Mouse (Mus musculus): ENCODE results near the gene Otx1. TPM values are rescaled to one million over a fixed set of nuclear protein-coding genes. Genes with fewer than 3 reads are reported as not detected.

The Otx1 gene
- total RNA-seq (2014; rRNA removed) (not detected in 2 replicates), polyA plus RNA-seq (2012; rRNA removed) (not detected in 2 replicates)

GRCm38 (mm10) chr11:22002783-22003340 is at the start of gene Otx1:
Gene Otx1 (minus strand): TSS chr11:22002897.
- Histone ChIP-seq H3K27me3 (ENCODE audit: control insufficient read depth, insufficient read depth, low read length) (peaks cover 30% of the 10 kb centered on the region), H3K9ac (ENCODE audit: low read depth, low read length) (no peak within 1 kb of the TSS), H3K36me3 (ENCODE audit: control insufficient read depth, insufficient read depth, low read length) (peaks cover 3% of the 10 kb centered on the region; the same call in 1 of the 2 replicates), H3K79me2 (ENCODE audit: control insufficient read depth, insufficient read depth, low read length) (no peaks in the 10 kb centered on the region), H3K27ac (replicated peaks; ENCODE audit: insufficient read depth, low read depth, low read length) (no peak within 1 kb of the TSS), H3K4me1 (ENCODE audit: control insufficient read depth, insufficient read depth, low read length) (peaks cover 7% of the 10 kb centered on the region), H3K4me3 (ENCODE audit: insufficient read depth, low read depth, low read length) (peak within 1 kb of the TSS; percentile 46; the same call in 1 of the 2 replicates)
- 4% methylated on average over 34 of the region's 34 CpGs for WGBS
- TF ChIP-seq CTCF (IDR thresholded peaks at IDR 0.05; ENCODE audit: low read depth, low read length) (no peak), POLR2A (IDR thresholded peaks at IDR 0.05; ENCODE audit: extremely low read depth, insufficient read depth, low read length) (no peak)
- no peak for DNase-seq (ENCODE audit: extremely low read depth, low read depth, low spot score)

GRCm38 (mm10) chr11:22050864-22051263 is 48.2 kb upstream of the Otx1 start:
- TF ChIP-seq CTCF (IDR thresholded peaks at IDR 0.05; ENCODE audit: low read depth, low read length): no peak
- no peaks in the 10 kb centered on the region for H3K4me1 ChIP-seq (ENCODE audit: control insufficient read depth, insufficient read depth, low read length)
- 91% methylated on average over 7 of the region's 7 CpGs for WGBS
- no peaks in the 10 kb centered on the region for H3K79me2 ChIP-seq (ENCODE audit: control insufficient read depth, insufficient read depth, low read length)
- DNase-seq (ENCODE audit: extremely low read depth, low read depth, low spot score): no peak
- H3K9ac ChIP-seq (ENCODE audit: low read depth, low read length): no peak overlapping the region
- H3K27ac ChIP-seq (replicated peaks; ENCODE audit: insufficient read depth, low read depth, low read length): no peak overlapping the region
- peaks cover 17% of the 10 kb centered on the region for H3K36me3 ChIP-seq (ENCODE audit: control insufficient read depth, insufficient read depth, low read length)
- no peaks in the 10 kb centered on the region for H3K27me3 ChIP-seq (ENCODE audit: control insufficient read depth, insufficient read depth, low read length)
- H3K4me3 ChIP-seq (ENCODE audit: insufficient read depth, low read depth, low read length): no peak overlapping the region

GRCm38 (mm10) chr11:22039854-22040426 is 37.2 kb upstream of the Otx1 start:
- H3K79me2 ChIP-seq (ENCODE audit: control insufficient read depth, insufficient read depth, low read length): no peaks in the 10 kb centered on the region
- H3K4me1 ChIP-seq (ENCODE audit: control insufficient read depth, insufficient read depth, low read length): no peaks in the 10 kb centered on the region
- 91% methylated on average over 6 of the region's 6 CpGs for WGBS
- no peak overlapping the region for H3K4me3 ChIP-seq (ENCODE audit: insufficient read depth, low read depth, low read length)
- no peak for DNase-seq (ENCODE audit: extremely low read depth, low read depth, low spot score)
- no peaks in the 10 kb centered on the region for H3K27me3 ChIP-seq (ENCODE audit: control insufficient read depth, insufficient read depth, low read length)
- TF ChIP-seq POLR2A (IDR thresholded peaks at IDR 0.05; ENCODE audit: extremely low read depth, insufficient read depth, low read length) (no peak), CTCF (IDR thresholded peaks at IDR 0.05; ENCODE audit: low read depth, low read length) (no peak)
- H3K9ac ChIP-seq (ENCODE audit: low read depth, low read length): no peak overlapping the region
- no peak overlapping the region for H3K27ac ChIP-seq (replicated peaks; ENCODE audit: insufficient read depth, low read depth, low read length)
- H3K36me3 ChIP-seq (ENCODE audit: control insufficient read depth, insufficient read depth, low read length): no peaks in the 10 kb centered on the region; the same call in 1 of the 2 replicates

- no peak overlapping the region for H3K4me3 ChIP-seq (ENCODE audit: insufficient read depth, low read depth, low read length)
- no peak for DNase-seq (ENCODE audit: extremely low read depth, low read depth, low spot score)
- TF ChIP-seq CTCF (IDR thresholded peaks at IDR 0.05; ENCODE audit: low read depth, low read length): no peak
- no peak for TF ChIP-seq POLR2A (IDR thresholded peaks at IDR 0.05; ENCODE audit: extremely low read depth, insufficient read depth, low read length)
- H3K27ac ChIP-seq (replicated peaks; ENCODE audit: insufficient read depth, low read depth, low read length): no peak overlapping the region
- no peaks in the 10 kb centered on the region for H3K27me3 ChIP-seq (ENCODE audit: control insufficient read depth, insufficient read depth, low read length)
- WGBS: 74% methylated on average over 7 of the region's 7 CpGs
- no peak overlapping the region for H3K9ac ChIP-seq (ENCODE audit: low read depth, low read length)
- no peaks in the 10 kb centered on the region for H3K79me2 ChIP-seq (ENCODE audit: control insufficient read depth, insufficient read depth, low read length)
- H3K36me3 ChIP-seq (ENCODE audit: control insufficient read depth, insufficient read depth, low read length): 0 out of 2 replicates have a peak, but pooled peaks cover 3% of the 10 kb centered on the region
- H3K4me1 ChIP-seq (ENCODE audit: control insufficient read depth, insufficient read depth, low read length): no peaks in the 10 kb centered on the region
Measured at GRCm38 (mm10) chr11:22034564-22035105, 31.9 kb upstream of the Otx1 start.

GRCm38 (mm10) chr11:22033582-22033981 is 30.9 kb upstream of the Otx1 start:
- 89% methylated on average over 3 of the region's 3 CpGs for WGBS
- no peak for DNase-seq (ENCODE audit: extremely low read depth, low read depth, low spot score)
- TF ChIP-seq CTCF (IDR thresholded peaks at IDR 0.05; ENCODE audit: low read depth, low read length) (no peak), POLR2A (IDR thresholded peaks at IDR 0.05; ENCODE audit: extremely low read depth, insufficient read depth, low read length) (no peak)

GRCm38 (mm10) chr11:22020602-22021001 is 17.9 kb upstream of the Otx1 start:
- 87% methylated on average over 2 of the region's 2 CpGs for WGBS
- H3K36me3 ChIP-seq (ENCODE audit: control insufficient read depth, insufficient read depth, low read length): peaks cover 3% of the 10 kb centered on the region; the same call in 1 of the 2 replicates
- H3K4me3 ChIP-seq (ENCODE audit: insufficient read depth, low read depth, low read length): no peak overlapping the region
- no peaks in the 10 kb centered on the region for H3K27me3 ChIP-seq (ENCODE audit: control insufficient read depth, insufficient read depth, low read length)
- no peak overlapping the region for H3K27ac ChIP-seq (replicated peaks; ENCODE audit: insufficient read depth, low read depth, low read length)
- no peaks in the 10 kb centered on the region for H3K79me2 ChIP-seq (ENCODE audit: control insufficient read depth, insufficient read depth, low read length)
- TF ChIP-seq POLR2A (IDR thresholded peaks at IDR 0.05; ENCODE audit: extremely low read depth, insufficient read depth, low read length) (no peak), CTCF (IDR thresholded peaks at IDR 0.05; ENCODE audit: low read depth, low read length) (no peak)
- DNase-seq (ENCODE audit: extremely low read depth, low read depth, low spot score): no peak
- H3K4me1 ChIP-seq (ENCODE audit: control insufficient read depth, insufficient read depth, low read length): no peaks in the 10 kb centered on the region
- no peak overlapping the region for H3K9ac ChIP-seq (ENCODE audit: low read depth, low read length)

More at GRCm38 (mm10) chr11:22033582-22033981, 30.9 kb upstream of the Otx1 start:
- H3K36me3 ChIP-seq (ENCODE audit: control insufficient read depth, insufficient read depth, low read length): peaks cover 3% of the 10 kb centered on the region; the same call in 1 of the 2 replicates
- H3K27me3 ChIP-seq (ENCODE audit: control insufficient read depth, insufficient read depth, low read length): no peaks in the 10 kb centered on the region
- no peak overlapping the region for H3K9ac ChIP-seq (ENCODE audit: low read depth, low read length)
- H3K27ac ChIP-seq (replicated peaks; ENCODE audit: insufficient read depth, low read depth, low read length): no peak overlapping the region
- H3K4me3 ChIP-seq (ENCODE audit: insufficient read depth, low read depth, low read length): no peak overlapping the region
- H3K4me1 ChIP-seq (ENCODE audit: control insufficient read depth, insufficient read depth, low read length): no peaks in the 10 kb centered on the region
- H3K79me2 ChIP-seq (ENCODE audit: control insufficient read depth, insufficient read depth, low read length): no peaks in the 10 kb centered on the region

All from liver, adult 2 months (tissue).